Mouse (Mus musculus): Measurements from ENCODE around the gene Il4i1.

Il4i1 gene

DNA sequence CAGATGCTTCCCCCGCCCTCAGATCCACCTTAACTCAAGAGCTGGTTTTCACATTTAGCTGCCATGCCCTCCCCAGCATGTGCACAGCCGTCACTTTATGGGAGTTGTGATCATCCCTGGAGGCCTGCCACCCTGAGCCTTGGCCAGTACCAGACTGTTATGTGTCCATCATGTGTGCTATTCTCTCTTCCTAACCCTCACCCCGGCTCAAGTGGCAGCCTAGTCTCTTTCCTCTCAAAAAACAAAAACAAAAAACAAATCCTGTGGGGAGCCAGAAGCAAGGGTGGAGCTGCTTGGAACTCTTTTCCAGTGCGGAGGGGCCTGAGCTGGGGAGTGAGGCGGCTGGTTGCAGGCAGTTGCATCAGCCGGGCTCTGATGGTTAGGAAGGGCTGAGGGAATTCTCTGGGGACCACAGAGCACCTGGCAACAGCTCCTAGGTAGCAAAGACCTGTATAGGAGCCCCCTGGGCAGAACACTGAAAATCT is 2.6 kb downstream of the Il4i1 start:
- no peak for DNase-seq (ENCODE audit: low read depth, low spot score)

DNA sequence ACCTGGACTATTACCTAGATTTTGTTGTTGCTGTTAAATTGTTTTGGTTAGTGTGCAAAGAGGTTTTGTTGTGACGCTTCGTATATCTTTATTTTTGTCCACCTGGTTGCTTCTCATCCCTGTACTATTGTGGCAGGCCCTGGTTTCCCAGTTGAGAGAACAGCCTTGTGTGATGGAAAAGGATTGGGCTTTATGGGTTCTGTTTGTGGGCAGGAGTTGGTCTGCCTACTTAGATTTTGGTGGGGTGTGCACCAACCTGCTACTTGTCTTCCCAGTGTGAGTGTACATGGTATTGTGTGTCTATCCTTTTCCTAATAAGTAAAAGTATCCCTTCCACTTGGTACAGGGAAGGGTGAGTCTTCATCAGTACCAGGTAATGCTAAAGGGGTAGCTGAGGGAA is 3.2 kb downstream of the Il4i1 start:
- DNase-seq (ENCODE audit: low read depth, low spot score) = no peak

DNA sequence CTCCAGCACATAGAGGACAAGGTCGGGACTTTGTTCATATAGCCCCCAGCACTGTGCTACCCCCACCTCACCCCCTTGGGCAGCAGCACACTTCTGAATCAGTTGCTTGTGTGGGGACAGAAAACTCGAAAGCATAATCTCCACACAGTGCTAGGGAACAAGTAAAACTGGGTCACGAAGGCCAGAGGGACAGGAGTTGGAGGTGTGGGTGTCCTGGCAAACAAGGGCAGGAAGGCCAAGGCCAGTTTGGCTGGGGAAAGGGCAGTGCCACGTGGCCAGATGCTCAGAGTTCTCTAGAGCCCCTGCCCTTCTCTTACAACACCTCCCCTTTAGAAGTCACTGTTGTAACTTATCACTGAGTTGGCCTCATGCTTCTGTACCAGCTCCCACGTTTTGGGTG is 3.7 kb downstream of the Il4i1 start:
- no peak for DNase-seq (ENCODE audit: low read depth, low spot score)

DNA sequence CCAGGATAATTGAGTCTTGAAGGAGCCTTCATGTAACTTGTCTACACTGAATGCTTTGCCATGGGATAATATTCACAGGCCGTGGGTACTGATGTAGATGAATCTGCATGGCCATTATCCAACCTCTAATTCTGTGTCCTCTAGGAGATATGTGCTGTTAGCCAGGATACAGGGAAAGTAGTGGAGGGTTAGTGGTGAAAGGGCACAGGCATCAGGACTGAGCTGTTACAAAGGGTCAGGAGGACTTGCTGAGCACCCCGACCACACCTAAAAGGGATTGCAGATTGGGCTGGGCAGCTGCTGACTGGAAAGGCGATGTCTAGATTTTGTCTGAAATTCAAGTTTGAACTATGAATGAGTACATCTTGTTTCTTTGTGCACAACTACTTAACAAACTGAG is 4.3 kb downstream of the Il4i1 start:
- DNase-seq (ENCODE audit: low read depth, low spot score) = no peak

DNA sequence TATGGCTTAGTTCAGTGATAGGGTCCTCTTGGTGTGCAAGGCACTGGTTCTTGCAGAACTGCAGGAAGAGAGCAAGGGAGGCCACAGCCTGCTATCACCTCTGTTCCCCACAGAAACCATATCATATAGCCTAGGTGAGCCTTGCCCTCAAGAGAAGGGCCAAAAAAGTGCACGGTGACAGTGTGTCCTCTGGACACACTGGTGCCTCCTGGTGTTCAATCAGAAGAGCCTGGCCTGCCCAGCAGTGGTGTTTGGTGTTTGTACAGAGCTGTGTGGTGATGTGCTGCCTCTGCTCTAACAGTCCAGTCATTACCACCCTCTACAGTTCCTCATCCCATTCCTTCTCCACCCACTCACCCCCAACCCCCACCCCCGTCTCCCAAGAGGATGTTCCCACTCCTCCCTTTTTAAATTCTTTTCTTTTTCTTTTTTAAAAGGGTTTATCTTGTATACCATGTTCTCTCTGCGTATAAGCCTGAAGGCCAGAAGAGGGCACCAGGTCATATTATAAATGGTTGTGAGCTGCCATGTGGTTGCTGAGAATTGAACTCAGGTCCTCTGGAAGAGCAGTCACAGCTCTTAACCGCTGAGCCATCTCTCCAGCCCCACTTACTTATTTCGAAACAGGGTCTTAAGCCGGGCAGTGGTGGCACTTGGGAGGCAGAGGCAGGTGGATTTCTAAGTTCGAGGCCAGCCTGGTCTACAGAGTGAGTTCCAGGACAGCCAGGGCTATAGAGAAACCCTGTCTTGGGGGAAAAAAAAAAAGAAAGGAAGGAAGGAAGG is 5.7 kb downstream of the Il4i1 start:
- no peak for DNase-seq (ENCODE audit: low read depth, low spot score)

DNA sequence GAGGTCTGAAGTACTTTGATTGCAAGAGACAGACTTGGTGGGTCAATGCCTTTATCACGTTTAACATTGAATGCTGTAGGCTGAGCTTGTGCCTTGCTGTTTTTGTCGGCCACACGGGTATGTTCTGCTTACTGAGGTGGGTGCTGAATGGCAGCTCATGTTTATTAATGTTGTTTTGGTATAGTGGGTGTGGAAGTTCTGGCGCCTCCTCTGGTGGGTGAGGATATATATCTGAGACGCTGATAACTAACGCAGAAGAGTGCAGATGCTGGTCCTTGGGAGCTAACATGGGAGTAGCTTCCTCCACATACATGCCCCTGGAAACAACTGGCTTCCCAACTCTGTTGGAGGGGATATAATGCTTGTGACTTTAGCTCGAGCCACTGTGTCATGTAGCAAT is 7.2 kb downstream of the Il4i1 start:
- no peak for DNase-seq (ENCODE audit: low read depth, low spot score)

DNA sequence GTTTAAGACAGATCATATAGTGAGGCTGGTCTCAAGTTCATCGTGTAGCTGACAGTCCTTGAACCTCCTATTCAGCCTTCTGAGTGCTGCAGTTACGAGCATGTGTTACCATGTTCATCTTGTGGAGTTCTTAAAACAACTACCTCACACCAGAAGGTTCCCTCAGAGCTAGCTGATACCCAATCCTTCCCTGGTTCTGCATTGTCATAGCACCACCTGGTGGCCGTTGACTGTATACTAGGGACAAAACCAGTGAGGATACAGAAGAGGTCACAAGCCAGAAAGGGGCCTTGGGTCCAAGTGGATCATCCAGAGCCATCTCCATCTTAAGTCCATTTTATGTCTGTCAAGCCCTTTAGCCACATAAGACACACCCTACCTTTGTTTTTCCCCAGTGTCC is 8.7 kb downstream of the Il4i1 start:
- DNase-seq (ENCODE audit: low read depth, low spot score) = peak; percentile 66

DNA sequence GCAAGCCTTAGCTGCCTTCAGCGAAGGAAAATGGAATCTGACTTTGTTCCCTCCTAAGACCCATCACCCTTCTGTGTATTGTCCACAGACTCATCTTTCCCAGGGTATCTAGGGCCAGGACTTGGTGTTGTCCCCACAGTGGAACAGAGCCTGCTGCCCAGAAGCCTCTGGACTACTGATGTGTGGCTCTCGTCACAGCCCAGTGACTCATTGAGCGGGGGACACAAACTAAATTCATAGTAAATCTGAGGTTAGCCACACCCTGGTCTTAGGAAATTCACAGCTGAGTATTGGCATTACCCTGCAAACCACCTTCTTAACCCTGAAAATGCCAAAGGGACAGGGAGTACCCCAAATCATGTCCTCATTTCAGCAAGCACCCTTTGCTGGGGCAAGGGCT is 10.6 kb downstream of the Il4i1 start:
- DNase-seq (ENCODE audit: low read depth, low spot score) = no peak

DNA sequence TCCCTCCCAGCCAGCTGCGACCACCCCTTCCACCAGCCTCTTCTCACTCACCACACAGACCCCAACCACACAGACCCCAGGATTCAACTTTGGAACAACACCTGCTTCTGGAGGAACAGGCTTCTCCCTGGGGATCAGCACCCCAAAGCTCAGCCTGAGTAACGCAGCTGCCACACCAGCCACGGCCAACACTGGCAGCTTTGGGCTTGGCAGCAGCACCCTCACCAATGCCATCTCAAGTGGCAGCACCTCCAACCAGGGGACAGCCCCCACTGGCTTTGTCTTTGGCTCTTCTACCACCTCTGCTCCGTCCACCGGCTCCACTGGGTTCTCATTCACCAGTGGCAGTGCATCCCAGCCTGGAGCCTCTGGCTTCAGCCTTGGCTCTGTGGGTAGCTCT is 12.5 kb downstream of the Il4i1 start:
- no peak for DNase-seq (ENCODE audit: low read depth, low spot score)

DNA sequence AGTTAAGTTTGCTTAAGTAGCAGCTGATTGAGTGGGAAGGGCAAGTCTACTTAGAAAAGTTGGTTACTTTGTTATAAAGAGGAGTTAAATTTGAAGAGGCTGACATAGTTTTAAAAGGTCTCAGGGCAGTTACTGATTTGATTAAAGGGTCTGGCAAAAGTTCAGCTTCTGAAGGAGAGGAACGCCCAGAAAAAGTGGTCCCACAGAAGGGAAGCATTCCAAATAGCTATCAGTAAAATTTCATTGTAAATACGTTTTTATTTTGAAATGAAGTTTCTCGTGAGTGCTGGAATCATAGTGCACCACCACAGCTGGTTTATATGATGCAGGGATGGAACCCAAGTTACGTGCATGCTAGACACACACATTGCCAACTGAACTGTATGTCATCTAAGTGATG is 16.6 kb downstream of the Il4i1 start:
- no peak for DNase-seq (ENCODE audit: low read depth, low spot score)

DNA sequence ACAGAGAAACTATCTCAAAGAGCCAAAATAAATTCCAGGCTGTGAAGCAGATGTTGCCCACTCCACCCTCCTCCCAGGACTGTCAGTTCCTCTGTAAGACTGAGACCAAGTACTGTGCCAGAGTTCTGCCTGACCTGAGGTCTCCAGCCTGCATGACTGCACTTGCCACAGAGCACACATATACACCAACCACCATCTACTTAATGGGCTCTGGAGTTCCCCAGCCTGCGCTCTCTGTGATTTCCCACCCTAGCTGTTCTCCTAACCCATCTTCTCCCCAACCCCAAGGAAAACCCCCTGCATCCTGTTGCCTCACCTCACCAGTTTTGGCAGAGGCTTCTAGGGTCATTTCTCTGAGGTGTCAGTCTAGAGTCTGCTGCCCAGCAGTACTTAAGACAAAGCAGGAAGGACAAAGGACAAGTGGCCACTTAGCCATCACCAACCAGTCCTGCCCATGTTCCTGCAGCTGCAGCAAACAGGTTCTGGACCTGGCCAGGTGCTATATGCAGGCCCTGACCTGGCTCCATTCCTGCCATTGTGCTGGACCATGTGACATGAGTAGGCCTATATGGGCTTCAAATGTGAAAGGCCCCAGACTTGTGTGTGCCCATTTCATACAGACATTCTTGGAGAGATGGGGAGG is 19.3 kb downstream of the Il4i1 start:
- DNase-seq (ENCODE audit: low read depth, low spot score) = no peak

DNA sequence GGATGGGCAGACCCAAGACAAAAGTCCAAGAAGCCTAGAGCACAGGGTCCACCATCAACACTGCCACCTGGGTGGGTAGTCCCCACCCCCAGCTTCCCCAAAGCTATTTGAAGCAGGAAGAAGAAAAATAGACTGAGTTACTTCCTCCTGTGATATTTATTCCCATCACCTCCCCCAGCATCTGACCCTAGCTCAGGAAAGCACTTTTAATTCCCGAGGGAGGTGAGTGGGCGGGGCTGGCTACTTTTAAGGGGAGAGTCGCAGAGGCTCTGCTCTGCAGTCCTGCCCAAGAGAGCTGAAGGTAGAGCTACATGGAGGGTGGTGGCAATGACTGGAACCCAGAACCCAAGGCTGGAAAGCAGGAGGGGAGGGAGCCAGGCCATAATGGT is 19.8 kb downstream of the Il4i1 start:
- DNase-seq (ENCODE audit: low read depth, low spot score) = no peak

DNA sequence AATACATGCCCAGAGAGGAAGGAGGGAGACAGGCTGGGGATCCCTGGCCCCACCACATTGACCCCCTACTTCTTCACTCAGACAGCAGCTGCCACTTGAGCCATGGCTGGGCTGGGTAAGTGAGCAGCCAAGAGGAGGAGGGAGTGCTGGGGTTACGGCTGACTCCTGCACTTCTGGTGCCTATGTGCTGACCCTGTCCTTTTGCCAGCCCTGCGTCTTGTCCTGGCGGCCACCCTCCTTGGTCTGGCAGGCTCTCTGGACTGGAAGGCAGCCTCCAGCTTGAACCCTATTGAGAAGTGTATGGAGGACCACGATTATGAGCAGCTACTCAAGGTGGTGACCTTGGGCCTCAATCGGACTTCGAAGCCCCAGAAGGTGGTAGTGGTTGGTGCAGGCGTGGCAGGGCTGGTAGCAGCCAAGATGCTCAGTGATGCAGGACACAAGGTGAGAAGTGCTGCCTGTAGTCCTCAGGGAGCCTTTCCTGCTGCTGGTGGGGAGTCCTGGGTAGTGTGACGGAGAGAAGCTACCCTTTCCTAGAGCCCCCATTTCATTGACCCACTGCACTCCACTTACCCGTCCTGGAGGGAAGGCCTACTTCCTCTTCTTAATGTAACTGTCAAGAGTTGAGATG is 20.4 kb downstream of the Il4i1 start:
- DNase-seq (ENCODE audit: low read depth, low spot score) = no peak

DNA sequence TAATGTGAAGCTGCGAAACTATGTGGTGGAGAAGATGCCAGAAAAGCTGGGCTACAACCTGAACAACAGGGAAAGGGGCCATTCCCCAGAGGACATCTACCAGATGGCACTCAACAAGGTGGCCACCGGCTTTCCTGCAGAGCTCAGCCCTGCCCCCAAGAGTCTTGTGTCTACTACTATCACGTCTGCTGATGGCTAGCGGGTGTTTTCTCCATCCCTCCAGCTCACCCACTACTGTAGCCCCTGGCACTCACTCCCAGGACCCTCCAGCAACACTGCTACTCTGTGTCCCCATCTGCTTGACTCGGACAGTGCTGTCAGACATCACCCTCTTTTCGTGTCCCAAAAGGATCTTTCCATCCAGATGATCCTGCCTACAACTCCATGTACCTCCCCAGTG is 21.9 kb downstream of the Il4i1 start:
- no peak for DNase-seq (ENCODE audit: low read depth, low spot score)

DNA sequence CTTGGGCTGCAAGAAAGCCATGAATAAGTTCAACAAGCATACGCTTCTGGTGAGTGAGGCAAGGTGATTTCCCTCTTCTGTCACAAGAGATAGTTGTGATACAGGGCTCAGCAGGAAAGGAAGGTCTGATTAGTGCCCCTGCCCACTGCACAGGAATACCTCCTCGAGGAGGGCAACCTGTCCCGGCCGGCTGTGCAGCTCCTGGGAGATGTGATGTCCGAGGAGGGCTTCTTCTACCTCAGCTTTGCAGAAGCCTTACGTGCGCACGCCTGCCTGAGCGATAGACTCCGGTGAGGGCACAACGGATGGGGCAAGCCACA is 22.9 kb downstream of the Il4i1 start:
- no peak for DNase-seq (ENCODE audit: low read depth, low spot score)

DNA sequence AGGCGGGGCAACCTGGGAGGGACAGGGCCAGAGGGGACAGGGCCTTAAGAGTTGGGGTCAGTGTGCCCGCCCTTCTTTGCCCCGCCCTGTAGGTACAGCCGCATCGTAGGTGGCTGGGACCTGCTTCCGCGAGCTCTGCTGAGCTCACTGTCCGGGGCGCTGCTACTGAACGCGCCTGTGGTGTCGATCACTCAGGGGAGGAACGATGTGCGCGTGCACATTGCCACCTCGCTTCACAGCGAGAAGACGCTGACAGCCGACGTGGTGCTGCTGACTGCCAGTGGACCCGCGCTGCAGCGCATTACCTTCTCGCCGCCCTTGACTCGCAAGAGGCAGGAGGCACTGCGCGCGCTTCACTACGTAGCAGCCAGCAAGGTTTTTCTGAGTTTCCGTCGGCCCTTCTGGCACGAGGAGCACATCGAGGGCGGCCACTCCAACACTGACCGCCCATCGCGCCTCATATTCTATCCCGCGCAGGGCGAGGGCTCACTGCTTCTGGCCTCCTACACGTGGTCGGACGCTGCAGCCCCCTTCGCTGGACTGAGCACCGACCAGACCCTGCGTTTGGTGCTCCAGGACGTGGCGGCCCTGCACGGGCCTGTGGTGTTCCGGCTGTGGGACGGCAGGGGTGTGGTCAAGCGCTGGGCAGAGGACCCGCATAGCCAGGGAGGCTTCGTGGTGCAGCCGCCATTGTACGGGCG is 23.5 kb downstream of the Il4i1 start:
- DNase-seq (ENCODE audit: low read depth, low spot score) = no peak

DNA sequence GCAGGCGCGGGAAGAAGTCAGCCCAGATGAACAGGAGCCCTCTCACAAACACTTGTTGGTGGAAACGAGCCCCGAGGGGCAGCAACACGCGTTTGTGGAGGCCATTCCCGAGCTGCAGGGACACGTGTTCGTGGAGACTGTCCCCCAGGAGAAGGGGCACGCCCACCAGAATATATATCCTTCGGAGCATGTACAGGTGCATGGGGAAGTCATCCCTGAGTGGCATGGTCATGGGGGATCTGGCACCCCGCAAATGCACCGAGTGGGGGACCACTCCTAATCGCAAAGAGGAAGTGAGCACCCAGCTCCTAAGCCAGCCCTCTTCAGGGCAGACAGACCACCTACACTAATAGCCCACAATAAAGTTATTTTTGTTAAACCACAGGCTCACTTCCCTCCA is 24.2 kb downstream of the Il4i1 start:
- DNase-seq (ENCODE audit: low read depth, low spot score) = no peak

DNA sequence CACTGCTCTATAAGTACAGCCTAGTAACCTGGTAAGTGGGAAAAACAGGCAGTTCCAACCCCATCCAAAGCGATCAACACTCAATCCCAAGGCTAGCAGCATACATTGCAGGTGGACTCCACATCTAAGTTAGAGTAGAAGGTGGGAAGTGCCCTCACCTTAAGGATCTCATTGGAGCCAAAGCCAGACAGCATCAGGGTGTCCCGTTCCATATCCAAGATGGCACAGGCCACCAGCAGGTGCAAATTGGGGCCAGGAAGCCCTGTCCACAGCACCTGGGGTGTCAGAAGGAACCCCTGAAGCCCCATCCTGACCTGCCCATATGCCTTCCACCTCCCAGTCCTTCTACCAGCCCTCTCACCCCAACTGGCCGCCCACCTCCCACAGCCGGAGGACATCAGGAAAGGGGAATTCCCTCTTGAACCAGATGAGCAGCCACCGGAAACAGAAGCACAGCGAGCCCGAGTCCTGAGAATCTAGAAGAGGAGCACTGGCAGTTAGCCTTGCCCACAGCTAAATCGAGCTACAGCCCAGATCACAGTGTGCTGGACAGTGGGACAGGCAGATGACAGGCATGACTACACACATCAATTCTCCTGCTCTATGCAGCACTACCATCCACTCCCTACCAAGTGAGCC is 25.8 kb downstream of the Il4i1 start:
- DNase-seq (ENCODE audit: low read depth, low spot score) = no peak

DNA sequence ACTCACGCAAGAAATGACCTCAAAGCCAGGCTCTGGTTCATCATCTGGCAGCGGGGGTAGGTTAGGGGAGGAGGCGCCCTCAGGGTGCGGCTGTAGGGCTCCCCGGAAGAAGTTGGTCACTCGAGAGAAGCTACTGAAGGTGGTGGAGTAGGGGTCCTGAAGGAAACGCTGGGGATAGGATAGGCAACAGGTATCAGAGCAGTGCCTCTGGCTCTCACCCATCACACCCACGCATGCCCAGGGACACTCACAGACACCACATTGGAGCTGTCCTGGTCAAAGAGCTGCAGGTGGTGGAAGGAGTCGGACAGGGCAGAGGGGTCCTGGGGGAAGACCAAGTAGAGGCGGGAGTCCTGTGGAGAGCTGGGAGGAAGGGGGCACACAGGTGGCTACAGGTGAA is 28.8 kb downstream of the Il4i1 start:
- no peak for DNase-seq (ENCODE audit: low read depth, low spot score)

DNA sequence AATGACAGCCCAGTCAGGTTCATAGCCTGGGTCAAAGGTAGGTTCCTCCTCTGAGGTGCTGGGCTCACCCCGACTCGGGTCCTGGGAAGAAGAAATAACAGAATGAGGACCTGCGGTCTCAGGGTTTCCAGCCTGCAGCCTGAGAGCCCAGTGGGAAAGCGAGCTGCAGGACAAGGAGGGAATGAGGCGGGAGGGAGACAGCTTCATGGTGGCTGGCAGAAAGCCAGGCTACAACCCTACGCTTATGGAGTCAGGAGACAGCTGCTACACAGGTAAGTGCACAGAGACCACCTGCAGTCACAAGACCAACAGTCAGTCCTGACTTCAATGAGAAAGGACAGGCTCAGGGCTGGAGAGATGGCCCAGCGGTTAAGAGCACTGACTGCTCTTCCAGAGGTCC is 30.6 kb downstream of the Il4i1 start:
- DNase-seq (ENCODE audit: low read depth, low spot score) = no peak

DNA sequence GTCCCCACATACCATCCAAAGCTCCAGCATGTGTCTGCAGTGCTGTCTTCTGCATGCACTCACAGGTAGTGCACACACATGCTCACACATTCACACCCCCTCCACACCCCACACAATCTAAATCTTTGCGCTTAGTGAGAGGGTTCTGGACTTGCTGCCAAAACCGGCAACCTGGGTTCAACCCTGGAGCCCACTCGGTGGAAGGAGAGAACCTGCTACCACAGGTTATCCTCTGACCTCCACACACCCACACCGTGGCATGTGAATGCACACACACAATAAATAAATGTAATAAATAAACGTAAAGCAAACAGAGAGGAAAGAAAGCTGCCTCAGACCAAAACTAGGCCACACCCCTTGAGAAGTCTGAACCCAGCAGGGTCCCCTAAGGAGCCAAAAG is 31.6 kb downstream of the Il4i1 start:
- no peak for DNase-seq (ENCODE audit: low read depth, low spot score)
